Mouse (Mus musculus): Measurements from ENCODE around the gene Caly. TPM values are rescaled to one million over a fixed set of nuclear protein-coding genes. Genes with fewer than 3 reads are reported as not detected.

The Caly gene
- polyA plus RNA-seq, 1 experiment from 2014 or later: 1.4 TPM

Other genes with a start within 250 kb of the Caly start
- gene Adgra1, start 248.4 kb downstream of the Caly start, polyA plus RNA-seq (2016; fragmentation: Nextera tagmentation; extraction: Ambion mirVana): 1.00 and 2.5 TPM in 2 replicates
- gene Kndc1, start 187.9 kb downstream of the Caly start, polyA plus RNA-seq (2016; fragmentation: Nextera tagmentation; extraction: Ambion mirVana): 0.11 and 0.40 TPM in 2 replicates
- gene Utf1, start 138.8 kb downstream of the Caly start, polyA plus RNA-seq (2016; fragmentation: Nextera tagmentation; extraction: Ambion mirVana): 0.20 and 0.36 TPM in 2 replicates
- gene 6430531B16Rik, start 103.8 kb downstream of the Caly start, polyA plus RNA-seq (2016; fragmentation: Nextera tagmentation; extraction: Ambion mirVana): 0.92 and 1.3 TPM in 2 replicates
- gene Adam8, start 90.0 kb downstream of the Caly start, polyA plus RNA-seq (2016; fragmentation: Nextera tagmentation; extraction: Ambion mirVana): 1.7 and 2.3 TPM in 2 replicates
- 39.2 and 42.7 TPM in 2 replicates for gene Zfp511, start 46.2 kb downstream of the Caly start, polyA plus RNA-seq (2016; fragmentation: Nextera tagmentation; extraction: Ambion mirVana)
- 80.2 and 80.8 TPM in 2 replicates for gene Tubgcp2, start 45.9 kb downstream of the Caly start, polyA plus RNA-seq (2016; fragmentation: Nextera tagmentation; extraction: Ambion mirVana)
- gene Msx3, start 33.5 kb downstream of the Caly start, polyA plus RNA-seq (2016; fragmentation: Nextera tagmentation; extraction: Ambion mirVana): 2.6 and 9.9 TPM in 2 replicates
- gene Prap1, start 10.8 kb upstream of the Caly start, polyA plus RNA-seq (2016; fragmentation: Nextera tagmentation; extraction: Ambion mirVana): not detected in 2 replicates
- 12.4 and 15.9 TPM in 2 replicates for gene Fuom, start 19.9 kb upstream of the Caly start, polyA plus RNA-seq (2016; fragmentation: Nextera tagmentation; extraction: Ambion mirVana)
- 18.6 and 21.3 TPM in 2 replicates for gene Paox, start 33.3 kb upstream of the Caly start, polyA plus RNA-seq (2016; fragmentation: Nextera tagmentation; extraction: Ambion mirVana)
- gene Echs1, start 33.9 kb upstream of the Caly start, polyA plus RNA-seq (2016; fragmentation: Nextera tagmentation; extraction: Ambion mirVana): 174 and 178 TPM in 2 replicates
- gene Mtg1, start 55.0 kb upstream of the Caly start, polyA plus RNA-seq (2016; fragmentation: Nextera tagmentation; extraction: Ambion mirVana): 25.3 and 31.3 TPM in 2 replicates
- 0.15 and 0.67 TPM in 2 replicates for gene Sprn, start 72.3 kb upstream of the Caly start, polyA plus RNA-seq (2016; fragmentation: Nextera tagmentation; extraction: Ambion mirVana)
- not detected in 2 replicates for gene Olfr522, start 82.2 kb upstream of the Caly start, polyA plus RNA-seq (2016; fragmentation: Nextera tagmentation; extraction: Ambion mirVana)
- not detected in 2 replicates for gene Olfr523, start 90.7 kb upstream of the Caly start, polyA plus RNA-seq (2016; fragmentation: Nextera tagmentation; extraction: Ambion mirVana)
- not detected in 2 replicates for gene Olfr524, start 123.4 kb upstream of the Caly start, polyA plus RNA-seq (2016; fragmentation: Nextera tagmentation; extraction: Ambion mirVana)
- not detected in 2 replicates for gene Cd163l1, start 135.7 kb upstream of the Caly start, polyA plus RNA-seq (2016; fragmentation: Nextera tagmentation; extraction: Ambion mirVana)
- gene 5830411N06Rik, start 164.7 kb upstream of the Caly start, polyA plus RNA-seq (2016; fragmentation: Nextera tagmentation; extraction: Ambion mirVana): not detected in 2 replicates
- gene Olfr525, start 238.3 kb upstream of the Caly start, polyA plus RNA-seq (2016; fragmentation: Nextera tagmentation; extraction: Ambion mirVana): 0.03 TPM in 1 of 2 replicates, not detected in the other